Mouse (Mus musculus): ENCODE results near the gene Msmb.
"Not testable (repeated sequence)": the region's sequence is repeated elsewhere in the genome, so short reads cannot be mapped to it uniquely, and the experiment has no call there.

The Msmb gene

DNA sequence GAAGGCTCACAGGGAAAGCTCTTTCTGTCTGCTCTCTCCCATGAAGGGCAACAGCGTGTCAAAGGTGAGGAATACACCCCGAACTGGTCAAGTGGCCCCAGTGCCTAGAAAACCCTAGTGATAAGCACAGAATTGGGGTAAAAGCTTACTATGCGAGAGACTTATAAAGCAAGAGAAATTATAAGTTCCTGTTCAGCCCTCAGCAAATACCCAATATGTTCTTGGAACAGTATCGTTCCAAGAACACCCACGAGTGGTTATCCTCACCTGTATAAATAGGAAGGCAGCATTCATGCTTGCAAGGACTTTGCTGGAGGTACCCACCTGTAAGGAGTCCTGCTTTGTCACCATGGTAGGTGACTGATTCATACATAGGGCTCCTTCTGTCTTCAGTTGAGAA, at the start of gene Msmb:
TSS of gene Msmb (plus strand) at position 301 of the 400 bp plus-strand sequence.
- DNase-seq (ENCODE audit: low read depth, low spot score), result no peak

DNA sequence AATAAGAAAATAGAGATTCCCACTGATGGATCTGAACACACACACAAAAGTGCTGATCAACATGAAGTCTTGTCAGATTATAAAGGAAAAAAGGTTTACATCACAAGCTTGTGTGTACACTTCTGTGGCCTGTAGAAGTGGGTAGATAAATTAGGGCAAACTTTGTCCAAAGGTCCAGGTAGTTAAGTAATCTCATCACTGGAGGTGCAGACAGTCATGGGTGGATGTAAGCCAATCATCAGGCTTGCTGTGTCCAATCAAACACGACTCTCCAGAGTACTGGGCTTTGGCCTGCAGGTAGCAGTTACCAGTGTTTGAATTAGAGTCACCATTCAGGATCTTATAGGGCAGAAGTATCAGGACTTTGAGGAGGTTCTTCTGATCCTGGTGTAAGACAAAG, 48.8 kb upstream of the Msmb start:
- DNase-seq (ENCODE audit: low read depth, low spot score), result no peak

DNA sequence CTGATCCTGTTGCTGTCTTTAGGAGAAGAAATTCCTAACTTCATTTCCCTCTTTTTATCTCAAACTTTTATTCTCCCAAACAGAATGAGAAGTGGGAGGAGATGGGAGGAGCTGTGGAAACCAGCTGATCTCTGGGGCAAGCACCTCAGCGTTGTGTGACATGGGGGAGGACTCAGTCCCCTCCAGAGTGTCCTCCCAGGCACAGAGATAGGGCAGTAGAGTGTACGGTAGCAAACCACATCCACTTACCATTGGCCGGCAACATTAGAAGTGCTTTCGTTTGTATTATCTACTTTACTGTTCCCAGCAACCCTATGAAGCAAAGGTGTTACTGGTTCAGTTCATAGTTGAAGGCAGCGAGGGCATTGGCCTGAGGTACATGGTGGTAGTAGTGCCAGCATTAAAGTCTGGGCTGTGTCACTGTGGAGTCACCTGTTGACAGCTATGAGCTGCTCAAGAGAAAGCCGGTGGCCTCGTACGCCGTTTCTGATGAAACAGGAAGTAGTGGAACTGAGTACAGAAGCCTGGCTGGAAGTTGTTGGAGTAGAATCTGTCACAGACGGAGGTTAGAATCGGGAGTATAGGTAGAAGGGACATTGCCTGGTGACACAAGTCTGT, 48.2 kb upstream of the Msmb start:
- DNase-seq (ENCODE audit: low read depth, low spot score), result no peak

GRCm38 (mm10) chr14:32095646-32096045, 46.2 kb upstream of the Msmb start:
- DNase-seq (ENCODE audit: low read depth, low spot score), result no peak

DNA sequence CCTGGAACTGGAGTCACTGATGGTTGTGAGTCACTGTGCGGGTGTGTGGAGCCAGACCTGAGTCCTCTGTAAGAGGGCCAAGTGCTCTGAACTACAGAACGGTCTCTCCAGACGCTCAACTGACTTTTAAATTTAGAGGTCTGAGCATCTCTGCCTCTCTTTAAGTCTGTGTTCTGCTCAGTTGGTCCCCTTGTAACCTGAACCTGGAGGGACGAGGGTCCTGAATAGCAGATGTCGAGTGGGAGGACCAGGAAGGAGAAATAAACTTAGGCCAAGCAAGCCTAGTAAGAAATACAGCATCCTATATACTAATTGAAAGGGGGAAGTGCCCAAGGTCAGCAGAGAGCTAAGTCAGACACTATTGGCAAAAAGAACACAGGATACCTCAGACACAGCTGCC, 45.1 kb upstream of the Msmb start:
- no peak for DNase-seq (ENCODE audit: low read depth, low spot score)

GRCm38 (mm10) chr14:32097691-32098090, 44.1 kb upstream of the Msmb start:
- no peak for DNase-seq (ENCODE audit: low read depth, low spot score)

- no peak for DNase-seq (ENCODE audit: low read depth, low spot score)
These were observed 42.9 kb upstream of the Msmb start for GRCm38 (mm10) chr14:32098951-32099350.

GRCm38 (mm10) chr14:32103556-32103955, 38.3 kb upstream of the Msmb start:
- DNase-seq (ENCODE audit: low read depth, low spot score), result no peak

DNA sequence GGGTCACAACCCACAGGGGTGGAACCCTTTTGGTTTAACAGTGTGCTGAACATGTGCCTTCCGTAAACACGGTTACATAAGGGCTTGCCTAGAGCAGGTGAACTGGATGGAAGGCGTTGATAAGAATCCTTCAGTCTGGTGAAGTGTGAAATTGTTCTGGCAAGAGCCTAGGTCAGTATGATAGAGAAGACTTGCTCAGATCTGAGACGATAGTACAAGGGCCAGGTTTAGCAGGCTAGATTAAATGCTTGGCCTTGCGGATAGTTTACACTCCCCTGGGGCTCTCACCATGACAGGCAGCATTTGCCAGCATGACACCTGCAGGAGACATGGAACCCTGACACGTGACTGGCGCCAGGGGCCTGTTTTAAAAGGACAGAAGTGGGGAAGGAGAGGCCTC, 36.2 kb upstream of the Msmb start:
- no peak for DNase-seq (ENCODE audit: low read depth, low spot score)

- DNase-seq (ENCODE audit: low read depth, low spot score), result peak; percentile 65
These were observed 34.9 kb upstream of the Msmb start for GRCm38 (mm10) chr14:32106911-32107310.

DNA sequence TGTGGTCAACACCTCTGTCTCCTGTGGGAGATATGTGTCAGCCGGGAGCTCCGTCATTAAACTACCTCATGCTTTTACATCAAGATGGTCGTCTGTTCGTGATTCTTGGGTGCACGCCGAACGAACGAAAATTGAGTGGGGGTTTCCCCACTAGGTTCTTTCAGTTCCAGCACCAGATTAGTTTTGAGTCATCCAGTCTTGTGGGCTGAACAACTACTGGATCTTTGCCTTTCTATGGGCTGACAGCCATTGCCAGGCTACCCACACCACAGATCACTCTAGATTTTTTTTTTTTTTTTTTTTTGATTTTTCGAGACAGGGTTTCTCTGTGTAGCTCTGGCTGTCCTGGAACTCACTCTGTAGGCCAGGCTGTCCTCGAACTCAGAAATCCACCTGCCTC, 29.7 kb upstream of the Msmb start:
- not testable (repeated sequence) for DNase-seq (ENCODE audit: low read depth, low spot score)

DNA sequence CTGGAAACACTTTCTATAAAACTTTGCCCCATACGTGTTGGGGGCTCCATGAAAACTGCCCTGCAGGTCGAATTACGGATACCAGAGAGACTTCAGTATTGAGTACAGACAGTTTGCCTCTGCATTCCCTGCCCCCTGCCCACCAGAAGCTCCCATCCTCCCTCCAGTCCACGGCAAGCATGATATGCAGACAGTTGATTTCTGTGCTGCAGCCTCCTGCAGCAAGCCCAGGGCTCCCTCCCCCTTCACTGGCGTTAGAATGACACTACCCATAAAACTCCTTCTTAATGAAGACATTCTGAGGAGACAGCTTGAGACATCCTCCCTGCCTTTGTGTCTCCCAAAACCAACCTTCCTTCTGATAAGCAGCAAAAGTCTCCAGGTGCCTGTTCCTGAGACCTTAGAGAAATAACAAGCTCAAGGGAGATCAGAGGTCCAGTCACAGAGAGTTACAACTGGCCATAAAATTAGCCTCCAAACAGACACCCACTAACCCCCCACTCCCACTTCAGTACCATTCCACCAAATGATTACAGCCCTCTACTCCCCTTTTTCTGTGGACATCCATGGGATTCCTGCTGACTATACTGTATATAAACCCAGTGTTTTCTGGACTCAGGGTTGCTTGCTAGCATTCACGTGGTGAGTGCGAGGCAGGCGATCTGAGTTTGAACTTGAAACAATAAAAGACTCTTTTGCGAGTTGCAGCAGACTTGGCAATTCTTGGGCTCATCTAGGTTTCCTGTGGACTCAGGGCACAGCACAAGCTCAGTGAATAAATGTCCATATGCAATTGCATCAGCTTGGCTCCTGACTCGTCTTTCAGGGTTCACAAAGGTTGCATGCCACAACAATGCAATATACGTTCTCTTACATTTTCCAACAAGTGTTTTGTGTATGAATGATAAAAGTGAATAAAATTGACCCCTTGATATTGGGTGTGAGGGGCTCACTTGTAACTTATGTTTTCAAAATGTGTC, 20.6 kb upstream of the Msmb start:
- DNase-seq (ENCODE audit: low read depth, low spot score), result no peak

- peak; percentile 90 for DNase-seq (ENCODE audit: low read depth, low spot score)
These were observed 19.9 kb upstream of the Msmb start for GRCm38 (mm10) chr14:32121920-32122315.

DNA sequence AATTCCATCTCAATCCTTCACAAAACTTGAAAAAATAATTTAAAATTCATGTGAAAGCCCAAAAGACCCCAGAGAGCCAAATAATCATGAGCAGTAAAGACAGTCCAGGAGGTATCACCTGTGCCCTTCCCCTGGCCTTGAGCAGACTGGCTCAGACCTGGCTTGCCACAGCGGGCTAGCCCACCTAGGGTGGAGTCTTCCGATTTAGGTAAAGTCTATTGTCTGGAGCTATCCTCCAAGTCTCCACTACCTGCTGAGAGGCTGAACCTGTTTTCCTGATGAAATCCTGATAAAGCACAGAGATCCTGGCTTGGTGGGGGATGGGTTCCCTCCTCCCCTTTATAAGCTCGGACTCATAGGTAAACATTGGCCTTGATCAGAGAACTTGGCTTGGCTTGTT, 17.6 kb upstream of the Msmb start:
- DNase-seq (ENCODE audit: low read depth, low spot score), result peak; percentile 96

DNA sequence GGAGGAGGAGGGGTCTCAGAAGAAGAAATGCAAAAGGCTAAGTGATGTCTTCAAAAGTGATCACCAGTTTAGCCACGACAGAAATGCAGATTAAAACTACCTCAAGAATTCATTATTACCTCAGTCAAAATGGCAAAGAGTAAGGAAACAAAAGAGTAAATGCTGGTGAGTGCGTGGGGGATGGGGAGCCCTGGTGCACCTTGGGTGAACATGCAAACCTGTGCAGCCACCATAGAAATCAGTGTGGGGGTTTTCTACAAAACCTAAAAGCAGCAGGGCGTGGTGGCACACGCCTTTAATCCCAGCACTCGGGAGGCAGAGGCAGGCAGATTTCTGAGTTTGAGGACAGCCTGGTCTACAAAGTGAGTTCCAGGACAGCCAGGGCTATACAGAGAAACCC, 16.6 kb upstream of the Msmb start:
- peak; percentile 84 for DNase-seq (ENCODE audit: low read depth, low spot score)

GRCm38 (mm10) chr14:32128409-32128808, 13.4 kb upstream of the Msmb start:
- DNase-seq (ENCODE audit: low read depth, low spot score), result no peak

DNA sequence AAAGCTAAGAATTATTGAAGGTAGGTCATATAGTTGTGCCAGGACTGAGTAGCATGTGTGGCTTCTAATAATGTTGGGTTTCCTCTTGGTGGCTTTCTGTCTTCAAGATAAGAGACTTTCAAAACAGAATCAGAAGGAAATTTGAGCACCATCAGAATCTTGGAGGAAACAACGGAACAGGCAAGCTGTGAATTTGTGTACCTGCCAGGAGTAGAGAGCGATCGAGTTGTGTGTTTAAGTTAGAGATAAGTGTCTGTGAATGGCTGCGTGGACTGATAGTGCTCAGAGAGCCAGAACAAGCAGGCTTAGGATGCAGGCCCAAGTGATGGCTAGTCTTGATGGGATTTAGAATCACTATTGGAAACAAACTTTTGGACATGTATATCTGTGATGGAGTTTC, 10.0 kb upstream of the Msmb start:
- DNase-seq (ENCODE audit: low read depth, low spot score), result no peak

GRCm38 (mm10) chr14:32134293-32134692, 7.5 kb upstream of the Msmb start:
- DNase-seq (ENCODE audit: low read depth, low spot score), result peak; percentile 52

DNA sequence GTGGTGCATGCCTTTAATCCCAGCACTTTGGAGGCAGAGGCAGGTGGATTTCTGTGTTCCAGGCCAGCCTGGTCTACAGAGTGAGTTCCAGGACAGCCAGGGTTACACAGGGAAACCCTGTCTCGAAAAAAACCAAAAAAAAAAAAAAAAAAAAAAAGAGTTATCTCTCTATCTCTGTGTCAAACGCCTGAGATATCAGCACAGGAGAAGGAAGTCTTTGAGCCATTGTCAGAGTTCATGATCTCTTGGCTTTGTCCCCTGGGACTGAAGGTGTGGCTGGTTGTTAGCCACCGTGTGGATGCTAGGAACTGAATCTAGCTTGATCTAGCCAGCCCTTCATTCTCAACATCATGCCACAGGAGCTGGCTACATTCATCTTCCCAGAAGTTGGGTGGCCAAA, 5.4 kb upstream of the Msmb start:
- DNase-seq (ENCODE audit: low read depth, low spot score), result not testable (repeated sequence)

- DNase-seq (ENCODE audit: low read depth, low spot score), result peak; percentile 63
These were observed 1.4 kb upstream of the Msmb start for GRCm38 (mm10) chr14:32140359-32140965.

DNA sequence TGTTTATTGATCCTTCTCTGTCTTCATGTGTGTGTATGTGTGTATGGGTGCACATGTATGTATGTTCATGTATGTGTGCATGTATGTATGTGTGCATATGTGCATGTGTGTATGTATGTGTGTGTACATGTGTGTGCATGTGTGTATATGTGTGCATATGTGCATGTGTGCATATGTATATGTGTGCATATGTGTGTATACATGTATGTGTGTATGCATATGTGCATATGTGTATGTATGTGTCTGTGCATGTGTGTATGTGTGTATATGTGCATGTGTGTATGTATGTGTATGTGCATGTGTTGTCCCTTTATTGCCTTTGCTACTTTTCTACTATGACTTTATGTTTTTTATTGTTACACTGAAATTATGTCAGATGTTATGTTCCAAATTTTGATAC, 2.9 kb downstream of the Msmb start:
- DNase-seq (ENCODE audit: low read depth, low spot score), result no peak

- no peak for DNase-seq (ENCODE audit: low read depth, low spot score)
These were observed 3.6 kb downstream of the Msmb start for GRCm38 (mm10) chr14:32145401-32145800.
